Mouse (Mus musculus): Measurements from ENCODE around the gene Faap100.
"Not testable (repeated sequence)": the region's sequence is repeated elsewhere in the genome, so short reads cannot be mapped to it uniquely, and the experiment has no call there.

The Faap100 gene

DNA sequence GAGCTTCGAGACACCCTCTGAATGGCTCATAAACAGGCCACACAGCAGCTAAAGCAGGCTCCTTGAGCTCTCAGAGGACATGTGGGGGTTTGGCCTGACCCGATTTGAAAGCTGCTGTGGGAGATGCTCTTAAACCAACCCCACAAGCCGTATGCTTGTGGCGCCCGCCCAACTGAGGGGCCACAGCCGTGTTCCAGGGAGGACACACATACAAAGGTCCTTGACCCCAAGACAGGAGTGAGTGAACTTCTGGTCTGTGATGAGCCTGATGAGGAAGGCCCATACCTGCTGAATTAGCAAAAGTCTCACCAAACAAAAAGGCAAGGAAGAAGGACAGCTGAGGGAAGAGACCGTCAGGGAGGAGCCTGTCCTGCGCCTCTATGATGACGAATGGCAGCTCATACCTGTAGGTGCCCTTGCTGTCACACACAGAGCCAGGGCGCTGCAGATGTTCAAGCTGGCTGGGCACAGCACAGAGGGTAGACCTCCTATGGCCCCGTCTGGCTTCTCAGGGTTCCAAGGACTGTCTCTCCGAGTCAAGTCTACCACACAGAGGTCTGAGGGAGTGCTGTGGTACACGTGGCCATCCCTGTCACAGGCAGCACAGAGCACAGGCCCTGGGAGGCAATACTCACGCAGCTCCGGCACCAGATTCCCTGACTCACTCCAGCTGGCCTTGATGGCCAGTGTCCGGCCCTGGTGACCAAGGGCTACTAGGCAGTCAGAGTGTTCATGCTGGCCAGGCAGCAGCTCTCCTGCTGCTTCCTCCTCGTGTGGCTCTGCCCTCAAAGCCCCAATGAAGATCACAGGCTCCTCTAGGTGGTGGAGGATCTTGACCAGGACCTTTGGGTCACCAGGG, 2.0 kb downstream of the Faap100 start:
- DNase-seq, result no peak

DNA sequence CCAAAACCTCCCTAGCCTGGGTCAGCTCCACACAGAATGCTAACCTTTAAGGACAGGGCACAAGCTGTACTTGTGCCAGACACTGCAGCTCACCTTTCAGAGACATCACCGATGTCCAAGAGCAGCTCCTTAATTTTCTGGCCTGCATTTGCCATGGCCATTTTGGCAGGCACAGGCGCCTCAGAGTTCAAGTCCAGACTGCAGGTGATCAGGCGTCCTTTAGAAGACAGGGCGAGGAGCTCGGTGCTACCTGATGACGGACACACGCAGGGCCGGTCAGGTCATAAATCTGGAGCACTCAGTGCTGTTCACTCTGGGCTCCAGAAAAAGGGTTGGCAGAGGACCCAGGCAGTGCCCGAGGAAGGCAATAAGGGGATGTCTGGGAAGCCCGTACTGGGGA, 3.2 kb downstream of the Faap100 start:
- DNase-seq, result no peak

DNA sequence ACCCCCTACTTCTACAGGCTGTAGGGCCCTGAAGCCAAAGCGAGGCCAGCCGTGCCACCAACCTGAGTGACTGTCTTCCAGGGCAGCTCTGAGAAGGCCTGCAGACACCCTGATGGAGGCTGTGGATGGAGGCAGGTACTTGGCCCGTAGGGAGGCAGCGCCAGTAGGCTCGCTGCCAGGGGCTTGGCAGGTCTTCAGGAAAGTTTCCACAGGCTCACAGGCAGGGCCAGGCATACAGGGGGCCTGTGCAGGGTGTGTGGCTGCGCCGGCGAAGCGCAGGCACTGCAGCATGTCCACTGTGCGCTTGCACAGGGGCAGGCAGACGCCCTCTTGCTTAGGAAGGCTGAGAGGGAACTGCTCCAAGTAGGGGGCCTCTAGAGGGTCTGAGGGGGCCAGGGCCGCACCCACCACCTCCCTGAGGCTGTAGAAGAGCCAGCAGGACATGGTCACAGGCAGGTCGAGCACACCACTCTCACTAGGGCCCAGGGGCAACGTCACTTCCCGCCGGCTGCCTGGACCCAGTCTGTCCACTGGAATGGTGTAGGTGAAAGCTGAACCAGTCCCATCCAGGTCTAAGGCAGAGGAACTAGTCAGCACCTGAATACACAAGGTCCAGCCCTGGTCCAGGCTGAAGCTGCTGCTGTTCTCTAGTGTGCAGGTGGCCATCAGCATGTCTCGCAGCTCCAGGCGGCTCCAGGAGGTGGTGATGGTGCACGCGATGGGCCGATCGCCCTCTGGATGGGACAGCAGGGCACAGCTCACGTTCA, 4.6 kb downstream of the Faap100 start:
- DNase-seq, result no peak

DNA sequence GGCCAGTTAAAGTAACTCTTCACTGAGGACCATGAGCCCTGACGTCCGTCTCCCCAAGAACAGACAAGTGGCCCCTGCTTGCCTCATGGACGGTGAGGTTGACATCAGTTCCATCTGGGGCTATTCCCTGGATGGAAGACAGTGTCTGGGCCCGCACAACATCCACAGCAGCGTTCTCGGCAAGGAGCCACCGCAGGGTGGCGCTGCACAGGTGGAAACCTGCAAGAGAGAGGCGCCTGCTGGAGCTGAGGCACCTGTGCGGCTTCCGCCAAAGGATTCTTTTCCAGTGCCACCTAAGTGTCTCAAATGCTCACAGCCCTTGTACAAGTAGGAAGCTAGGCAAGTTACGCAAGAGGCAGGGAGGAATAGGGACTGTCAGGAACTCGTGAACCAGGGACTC, 5.5 kb downstream of the Faap100 start:
- no peak for DNase-seq

DNA sequence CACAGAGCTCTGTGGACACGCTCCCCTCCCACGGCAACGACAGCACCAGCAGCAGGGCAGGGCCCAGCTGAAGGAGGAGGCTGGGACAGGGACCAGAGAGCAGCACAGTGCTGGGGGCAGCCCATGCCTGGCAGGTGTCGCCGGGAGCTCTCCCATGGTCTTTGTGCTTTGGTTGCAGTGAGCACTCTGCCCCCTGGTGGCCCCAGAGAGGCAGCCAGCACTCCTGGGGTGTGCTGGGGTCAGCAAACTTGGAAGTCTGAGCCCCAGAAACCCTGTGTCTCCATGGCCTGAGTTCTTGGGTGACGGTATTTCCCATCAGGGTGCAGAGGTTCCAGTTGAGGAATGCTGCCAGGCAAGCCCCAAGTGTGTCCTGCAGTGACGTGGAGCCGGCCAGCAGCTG, 8.9 kb downstream of the Faap100 start:
- no peak for DNase-seq

DNA sequence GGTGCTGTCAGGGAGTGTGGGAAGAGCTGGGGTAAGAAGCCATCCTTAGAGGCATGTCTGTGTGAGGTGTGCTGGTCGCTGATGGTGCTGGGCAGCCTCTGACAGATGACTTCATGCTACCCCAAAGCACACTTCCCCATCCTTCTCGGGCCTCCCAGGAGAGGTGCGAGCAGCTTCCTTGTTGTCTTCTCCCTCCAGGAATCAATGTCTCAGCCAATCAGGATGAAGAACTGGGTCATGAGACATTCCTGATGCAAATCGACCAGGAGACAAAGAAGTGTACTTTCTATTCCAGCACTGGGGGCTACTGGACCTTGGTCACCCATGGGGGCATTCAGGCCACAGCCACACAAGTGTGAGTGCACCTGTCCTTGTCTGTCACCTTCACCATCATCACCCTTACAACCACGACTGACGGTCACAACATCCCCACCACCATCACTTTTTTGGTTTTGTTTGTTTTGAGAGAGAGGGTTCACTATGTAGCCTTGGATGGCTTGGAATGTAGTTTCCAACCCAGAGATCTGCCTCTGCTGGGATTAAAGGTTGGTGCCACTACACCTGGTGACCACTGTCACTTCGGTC, 12.0 kb downstream of the Faap100 start:
- DNase-seq, result no peak

DNA sequence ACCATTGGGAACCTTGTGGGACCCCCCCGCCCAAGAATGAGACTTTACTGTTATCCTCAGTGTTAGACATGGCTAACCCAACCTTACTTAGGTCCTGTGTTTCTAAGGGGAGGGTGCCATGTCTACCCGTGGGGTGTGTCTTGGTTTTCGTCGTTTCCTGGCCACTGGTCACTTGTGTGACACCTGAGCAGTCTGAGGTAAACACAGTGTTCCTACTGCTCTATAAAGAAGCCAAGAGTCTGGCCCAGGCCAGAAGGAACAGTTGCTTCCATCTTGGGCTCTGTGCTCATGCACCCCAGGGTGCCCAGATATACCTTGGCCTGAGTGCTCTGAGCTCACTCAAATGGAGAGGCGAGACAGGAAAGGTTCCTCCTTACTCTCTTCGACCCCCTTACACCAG, 15.7 kb downstream of the Faap100 start:
- DNase-seq, result no peak

DNA sequence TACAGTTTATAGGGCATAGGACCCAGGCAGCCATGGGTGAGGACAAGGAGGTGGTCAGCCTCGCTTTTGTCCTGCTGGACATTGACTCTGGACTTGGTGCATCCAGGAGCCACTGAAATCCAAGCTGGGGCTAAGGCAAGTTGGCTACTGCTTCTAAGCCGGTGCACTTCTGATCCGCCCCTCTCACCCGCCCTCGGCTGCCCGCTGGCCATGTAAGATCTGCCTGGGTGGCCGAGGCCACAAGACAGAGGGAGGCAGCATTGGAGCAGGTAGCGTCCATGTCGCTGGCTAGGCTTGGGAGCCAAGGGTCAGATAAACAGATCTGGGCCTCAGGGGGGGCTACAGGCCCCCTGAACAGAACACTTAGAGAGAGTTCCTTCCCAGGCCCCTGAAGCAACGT, 17.3 kb downstream of the Faap100 start, which contains the start of gene Fscn2:
Gene Fscn2, plus strand, starts transcription at position 240 of the 400 bp plus-strand sequence.
- no peak for DNase-seq

DNA sequence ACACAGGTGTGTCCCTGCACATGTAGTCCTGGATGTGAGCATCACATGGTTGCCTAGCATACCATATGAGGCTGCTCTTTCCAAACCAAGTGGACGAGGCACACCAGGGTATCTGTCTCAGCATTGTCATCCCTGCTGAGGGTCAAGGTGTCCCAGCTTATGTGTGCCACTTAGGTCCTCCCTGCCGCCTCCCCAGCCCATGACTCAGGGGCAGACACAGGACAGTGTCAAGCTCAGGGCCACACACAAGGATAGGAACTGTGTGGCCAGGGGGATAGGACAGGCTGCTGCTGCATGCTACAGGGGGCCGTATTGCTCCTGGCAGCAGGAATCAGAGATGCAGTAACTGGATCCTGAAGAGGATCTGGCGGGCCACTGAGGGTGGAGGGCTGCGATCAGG, 17.8 kb downstream of the Faap100 start:
- no peak for DNase-seq

DNA sequence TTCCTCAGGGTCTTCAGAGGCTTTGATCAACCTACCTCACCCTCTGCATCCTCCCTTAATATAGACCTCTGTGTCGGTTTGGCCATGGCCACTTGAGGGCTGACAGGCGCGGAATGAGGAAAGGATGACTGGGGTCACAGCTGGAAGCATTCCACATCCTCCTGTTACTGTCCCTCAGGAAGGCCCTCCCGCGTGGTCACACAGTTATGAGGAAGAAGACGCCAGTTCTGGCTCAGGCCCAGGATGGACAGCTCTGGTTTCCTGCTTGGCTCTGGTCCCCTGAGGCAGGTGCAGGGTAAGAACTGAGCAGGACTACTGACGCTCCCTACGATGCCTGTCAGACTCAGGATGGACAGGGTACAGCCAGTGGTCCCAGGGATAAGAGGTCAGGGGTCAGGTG, 18.5 kb downstream of the Faap100 start:
- DNase-seq, result no peak

DNA sequence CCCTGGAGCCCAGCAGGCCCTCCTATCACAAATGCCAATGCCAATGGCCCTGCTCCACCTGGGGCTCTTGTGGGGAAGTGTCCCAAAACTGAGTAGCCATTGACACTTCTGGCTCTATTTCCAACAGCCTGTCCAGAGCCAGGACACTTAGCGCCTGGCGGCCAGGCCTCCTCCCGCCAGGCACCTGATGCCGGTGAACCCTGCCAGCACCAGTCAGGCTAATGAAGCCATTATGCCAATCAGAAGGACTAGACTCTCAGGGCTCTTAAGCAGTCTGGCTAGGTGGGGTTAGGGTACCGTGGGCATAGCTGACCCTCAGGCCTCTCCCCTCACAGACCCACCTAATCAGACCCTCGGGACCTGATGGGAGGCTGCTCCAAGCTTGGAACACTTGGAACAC, 19.2 kb downstream of the Faap100 start:
- DNase-seq, result no peak

DNA sequence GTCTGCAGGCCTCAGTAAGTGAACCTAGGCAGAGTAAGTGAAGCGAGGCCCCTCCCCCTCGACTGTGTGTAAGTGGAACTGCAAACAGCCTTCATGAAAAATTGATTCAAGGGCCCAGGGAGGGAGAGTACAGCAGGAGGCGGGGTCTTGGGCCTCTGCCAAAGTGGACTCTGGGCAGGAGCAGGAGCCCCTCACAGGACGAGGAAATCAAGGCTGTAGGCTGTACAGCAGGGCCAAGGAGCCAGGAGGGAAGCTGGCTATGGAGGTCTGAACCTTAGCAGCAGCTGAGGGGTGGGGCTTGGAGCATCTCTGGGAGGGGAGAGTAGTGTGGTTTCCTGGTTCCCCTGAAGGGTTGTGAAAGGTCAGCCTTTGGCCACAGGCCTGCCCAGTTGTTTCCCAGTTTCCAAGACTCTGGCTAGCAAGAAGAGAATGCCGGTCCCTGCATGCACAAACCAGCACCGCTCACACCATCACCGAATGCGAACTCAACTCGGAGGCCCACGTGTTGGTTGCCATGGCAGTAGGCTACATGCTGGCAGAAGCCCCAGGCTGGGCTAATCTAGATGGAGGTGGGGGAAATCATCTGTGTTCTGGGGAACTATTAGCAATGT, 20.7 kb downstream of the Faap100 start:
- no peak for DNase-seq

DNA sequence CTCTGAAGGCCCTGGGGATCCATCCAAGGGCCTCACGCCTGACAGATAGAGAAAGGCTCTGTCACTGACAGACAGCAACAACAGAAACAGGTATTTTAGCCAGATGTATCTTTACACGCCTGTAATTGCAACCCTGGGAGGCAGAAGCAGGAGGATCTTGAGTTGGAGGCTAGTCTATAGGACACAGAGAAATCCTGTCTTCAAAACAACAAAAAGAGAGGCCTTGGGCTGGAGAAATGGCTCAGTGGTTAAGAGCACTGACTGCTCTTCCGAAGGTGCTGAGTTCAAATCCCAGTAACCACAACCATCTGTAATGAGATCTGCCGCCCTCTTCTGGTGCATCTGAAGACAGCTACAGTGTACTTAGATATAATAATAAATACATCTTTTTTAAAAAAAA, 21.7 kb downstream of the Faap100 start:
- DNase-seq, result peak; percentile 0

DNA sequence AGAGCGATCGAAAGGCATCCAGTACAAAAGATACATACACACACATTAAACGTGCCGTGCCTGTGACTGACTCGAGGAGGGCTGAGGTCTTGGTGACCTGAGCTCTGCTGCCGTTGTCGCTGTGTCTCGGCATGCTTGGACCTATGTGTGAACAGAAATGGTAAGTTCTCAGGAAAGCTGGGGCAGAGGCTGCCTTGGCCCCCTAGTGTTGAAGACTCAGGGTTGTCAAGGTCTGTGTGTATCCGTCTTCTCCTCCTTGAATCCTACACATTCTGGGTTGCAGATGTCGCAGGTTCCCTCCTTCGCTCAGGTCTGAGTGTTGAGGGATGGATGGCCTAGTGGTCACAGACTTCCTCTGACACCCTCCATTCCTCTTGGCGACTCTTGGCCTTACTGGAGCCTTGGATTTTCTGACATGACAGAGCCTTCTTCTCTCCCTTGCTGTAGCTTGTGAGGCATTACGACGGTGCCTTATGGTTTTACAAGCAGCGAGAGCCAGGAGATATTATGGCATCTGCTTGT, 22.2 kb downstream of the Faap100 start:
- DNase-seq, result peak; percentile 1

DNA sequence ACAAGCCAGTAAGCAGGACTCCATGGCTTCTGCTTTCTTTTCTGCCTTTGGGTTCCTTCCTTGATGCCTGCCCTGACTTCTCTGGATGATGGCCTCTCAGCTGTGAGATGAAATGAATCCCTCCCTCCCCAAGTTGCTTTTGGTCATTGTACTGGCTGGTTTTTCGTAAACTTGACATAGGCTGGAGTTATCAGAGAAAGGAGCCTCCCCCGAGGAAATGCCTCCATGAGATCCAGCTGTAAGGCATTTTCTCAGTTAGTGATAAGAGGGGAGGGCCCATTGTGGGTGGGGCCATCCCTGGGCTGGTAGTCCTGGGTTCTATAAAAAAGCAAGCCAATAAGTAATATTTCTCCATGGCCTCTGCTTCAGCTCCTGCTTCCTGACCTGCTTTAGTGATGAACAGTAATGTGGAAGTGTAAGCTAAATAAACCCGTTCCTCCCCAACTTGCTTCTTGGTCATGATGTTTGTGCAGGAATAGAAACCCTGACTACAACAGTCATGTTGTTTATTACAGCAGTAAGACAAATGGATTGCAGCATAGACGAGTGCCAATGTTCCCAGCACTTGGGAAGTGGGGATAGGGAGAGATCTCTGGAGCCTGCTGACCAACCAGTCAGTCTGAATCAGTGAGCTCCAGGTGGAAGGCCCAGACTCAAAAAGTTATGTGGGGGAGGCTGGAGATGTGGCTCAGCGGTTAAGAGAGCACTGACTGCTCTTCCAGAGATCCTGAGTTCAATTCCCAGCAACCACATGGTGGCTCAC, 23.1 kb downstream of the Faap100 start:
- DNase-seq, result no peak

DNA sequence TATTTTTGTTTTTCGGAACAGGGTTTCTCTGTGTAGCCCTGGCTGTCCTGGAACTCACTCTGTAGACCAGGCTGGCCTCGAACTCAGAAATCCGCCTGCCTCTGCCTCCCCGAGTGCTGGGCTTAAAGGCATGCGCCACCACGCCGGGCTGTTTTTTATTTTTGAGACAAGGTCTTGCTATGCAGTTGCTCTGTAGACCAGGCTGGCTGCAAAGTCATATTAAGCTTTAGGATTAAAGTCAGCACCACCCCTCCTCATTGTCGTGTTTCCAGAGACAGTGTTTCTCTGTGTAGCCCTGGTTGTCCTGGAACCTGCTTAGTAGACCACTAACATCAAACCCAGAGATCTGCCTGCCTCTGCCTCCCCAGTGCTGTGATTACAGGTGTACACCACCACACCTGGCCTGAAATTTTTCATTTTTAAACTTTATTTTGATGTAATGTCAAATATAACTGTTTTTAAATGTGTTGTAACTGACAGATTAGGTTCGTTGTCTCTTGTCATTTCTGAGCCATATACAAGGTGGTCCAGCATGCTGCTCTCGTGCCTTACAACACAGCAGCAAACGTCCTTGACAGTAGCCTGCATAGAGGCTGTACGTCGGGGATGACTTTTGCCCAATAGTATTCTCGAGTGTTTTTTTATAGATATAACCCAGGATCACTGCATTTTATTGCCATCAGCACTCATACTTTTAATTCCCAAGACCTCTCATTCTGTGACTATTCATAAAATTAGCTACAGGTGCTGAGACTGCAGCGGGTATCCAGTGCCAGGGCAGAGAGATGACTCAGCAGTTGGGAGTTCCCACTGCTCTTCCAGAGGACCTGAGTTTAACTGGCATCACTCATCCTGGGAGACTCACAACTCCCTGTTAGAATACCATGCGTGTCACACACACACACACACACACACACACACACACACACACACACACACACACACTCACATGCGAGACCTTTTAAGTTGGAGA, 24.0 kb downstream of the Faap100 start:
- peak; percentile 0 for DNase-seq

DNA sequence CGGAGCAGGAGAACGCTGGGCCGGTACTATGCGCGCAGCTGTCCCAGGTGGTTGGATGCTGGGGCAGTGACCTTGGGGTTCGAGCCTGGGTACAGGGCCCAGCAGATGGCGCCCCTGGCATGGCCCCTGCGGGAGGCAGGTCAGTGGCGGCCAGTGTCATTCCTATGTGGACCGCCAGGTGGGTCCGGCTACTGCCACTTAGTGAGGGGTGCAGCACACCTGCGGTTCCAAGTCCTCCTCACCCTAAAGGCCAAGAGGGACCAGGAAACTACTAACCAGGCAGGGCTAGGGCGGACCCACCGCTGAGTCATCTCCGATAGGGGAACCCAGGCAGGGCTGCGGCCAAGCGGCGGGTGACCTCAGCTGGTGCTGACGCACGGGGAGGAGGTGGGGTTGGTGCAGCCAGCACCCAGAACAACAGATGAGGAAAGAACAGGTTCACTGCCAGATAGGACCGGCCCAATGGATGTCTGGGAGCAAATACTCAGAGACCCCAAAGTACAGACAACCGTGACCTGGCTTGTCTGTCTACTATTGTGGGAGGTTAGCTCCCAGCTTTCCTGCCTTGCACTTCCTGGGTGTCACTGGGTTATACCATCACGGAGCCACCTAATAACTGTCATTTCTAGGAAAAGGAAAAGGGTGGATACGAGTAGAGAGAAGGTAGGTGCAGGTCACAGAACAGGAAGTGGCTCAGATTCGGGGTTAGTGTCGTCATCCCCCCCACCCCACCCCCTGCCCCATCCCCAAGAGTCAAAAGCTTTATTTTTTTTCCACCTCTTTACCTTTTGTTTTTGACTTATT, 24.9 kb downstream of the Faap100 start:
- peak; percentile 61 for DNase-seq

DNA sequence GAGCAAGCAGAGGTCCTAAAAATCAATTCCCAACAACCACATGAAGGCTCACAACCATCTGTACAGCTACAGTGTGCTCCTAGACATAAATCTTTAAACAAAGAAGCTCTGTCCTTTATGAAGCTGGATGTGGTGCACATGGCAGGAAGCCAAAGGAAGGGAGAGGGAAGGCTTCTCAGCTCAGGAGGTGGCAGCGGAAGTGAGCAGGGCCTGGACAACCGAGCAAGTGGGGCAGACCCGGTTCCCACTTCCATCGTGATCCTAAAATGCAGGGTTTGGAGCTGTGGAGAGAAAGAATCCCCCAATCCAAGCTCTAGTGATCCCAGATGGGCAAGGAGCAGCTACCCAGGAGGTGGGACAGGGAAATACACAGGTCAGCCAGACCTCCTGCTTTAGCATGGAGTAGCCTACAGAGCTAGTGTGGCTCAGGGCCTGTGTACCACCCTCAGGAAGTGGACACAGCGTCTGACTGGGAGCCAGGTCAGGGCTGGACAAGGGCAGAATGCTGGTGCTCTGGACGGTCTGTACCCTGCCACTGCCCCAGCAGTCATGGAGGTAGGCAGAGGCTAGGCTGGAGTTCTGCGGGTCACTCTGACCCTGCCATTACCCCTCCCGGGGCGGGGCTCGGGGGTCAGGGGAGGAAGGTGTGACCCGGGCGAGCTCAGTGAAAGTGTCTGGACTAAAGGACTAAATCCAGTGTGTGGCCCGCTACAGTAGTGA, 25.8 kb downstream of the Faap100 start:
- peak; percentile 20 for DNase-seq

DNA sequence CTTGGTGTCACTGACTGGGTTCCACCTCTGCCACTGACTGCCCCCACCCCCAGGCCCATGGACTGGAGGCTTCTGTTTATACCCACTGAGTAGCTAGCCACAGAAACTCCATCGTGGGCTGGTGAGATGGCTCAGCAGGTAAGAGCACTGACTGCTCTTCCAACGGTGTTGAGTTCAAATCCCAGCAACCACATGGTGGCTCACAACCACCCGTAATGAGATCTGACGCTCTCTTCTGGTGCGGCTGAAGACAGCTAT, 26.5 kb downstream of the Faap100 start:
- DNase-seq, result not testable (repeated sequence)

All from cerebellum, adult 11 months (tissue).